Mouse (Mus musculus): ENCODE measurements around the gene Znhit1.
A peak's percentile ranks its signal among the peaks of the same experiment; 100 is the strongest.

Znhit1 gene

DNA sequence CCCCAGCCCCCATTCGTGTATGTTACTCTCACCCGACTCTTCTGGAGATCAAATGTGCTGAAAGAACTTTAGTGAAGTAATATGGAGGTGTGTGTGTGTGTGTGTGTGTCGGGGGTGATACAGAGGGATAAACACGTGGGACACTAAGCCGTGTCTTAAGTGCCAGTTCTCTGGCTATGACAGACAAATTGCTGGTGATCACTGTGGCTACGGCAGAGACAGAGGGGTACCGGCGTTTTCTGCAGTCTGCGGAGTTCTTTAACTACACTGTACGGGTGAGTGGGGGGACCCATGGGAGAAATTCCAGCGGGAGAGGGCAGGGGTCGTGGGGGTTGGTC is at the start of gene Znhit1:
Gene Znhit1 (minus strand): TSS at position 88 of the 338 bp plus-strand sequence.
- no peak for DNase-seq (ENCODE audit: low read depth, low spot score)

DNA sequence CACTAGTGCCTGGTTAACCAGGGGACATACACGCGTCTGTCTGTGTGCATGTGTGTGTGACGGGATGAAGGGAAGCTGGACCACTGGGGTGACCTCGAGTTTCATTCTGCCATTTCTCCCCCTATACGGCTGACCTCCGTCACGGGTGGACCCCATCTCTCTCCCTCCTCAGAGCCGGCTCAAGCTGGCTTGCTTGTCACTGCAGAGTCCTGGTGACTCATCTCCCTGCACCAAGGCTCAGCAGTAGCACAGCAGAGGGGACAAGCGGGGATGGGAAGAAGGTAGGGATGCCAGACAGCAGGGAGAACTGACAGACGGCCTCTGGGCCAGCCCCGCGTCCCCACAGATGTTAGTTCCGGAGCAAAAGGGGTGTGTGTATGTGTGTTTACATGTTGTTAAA is 48.4 kb upstream of the Znhit1 start:
- DNase-seq (ENCODE audit: low read depth, low spot score): no peak

DNA sequence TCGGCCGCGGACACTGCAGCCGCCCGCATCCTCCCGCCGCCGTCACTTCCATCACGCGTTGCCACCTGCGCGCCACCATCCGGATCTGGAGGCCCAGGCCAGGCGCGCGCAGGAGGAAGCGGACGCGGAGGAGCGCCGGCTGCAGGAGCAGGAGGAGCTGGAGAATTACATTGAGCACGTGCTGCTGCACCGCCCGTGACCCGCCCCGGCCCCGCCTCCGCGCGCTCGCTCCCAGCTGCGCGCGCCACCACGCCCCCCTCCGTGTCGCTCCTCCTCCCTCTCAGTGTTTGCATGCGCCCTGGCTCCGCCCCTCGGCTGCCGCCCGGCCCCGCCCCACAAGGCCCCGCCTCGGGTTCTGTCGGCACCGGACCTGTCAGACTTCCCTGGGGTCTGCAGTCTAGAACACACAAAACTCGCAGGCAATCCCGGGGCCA is 44.8 kb upstream of the Znhit1 start:
- DNase-seq (ENCODE audit: low read depth, low spot score): peak; percentile 94

DNA sequence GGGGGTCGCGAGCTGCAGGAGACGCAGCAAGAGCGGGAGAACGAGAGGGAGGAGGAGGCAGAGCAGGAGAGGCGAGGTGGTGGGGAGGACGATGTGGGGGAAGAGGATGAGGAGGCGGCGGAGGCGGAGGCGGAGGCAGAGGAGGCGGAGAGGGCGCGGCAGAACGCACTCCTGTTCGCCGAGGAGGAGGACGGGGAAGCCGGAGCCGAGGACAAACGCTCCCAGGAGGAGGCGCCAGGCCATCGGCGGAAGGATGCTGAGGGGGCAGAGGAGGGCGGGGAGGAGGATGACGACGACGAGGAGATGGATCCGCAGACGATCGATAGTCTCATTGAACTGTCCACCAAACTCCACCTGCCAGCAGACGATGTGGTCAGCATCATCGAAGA is 44.2 kb upstream of the Znhit1 start:
- peak; percentile 46 for DNase-seq (ENCODE audit: low read depth, low spot score)

DNA sequence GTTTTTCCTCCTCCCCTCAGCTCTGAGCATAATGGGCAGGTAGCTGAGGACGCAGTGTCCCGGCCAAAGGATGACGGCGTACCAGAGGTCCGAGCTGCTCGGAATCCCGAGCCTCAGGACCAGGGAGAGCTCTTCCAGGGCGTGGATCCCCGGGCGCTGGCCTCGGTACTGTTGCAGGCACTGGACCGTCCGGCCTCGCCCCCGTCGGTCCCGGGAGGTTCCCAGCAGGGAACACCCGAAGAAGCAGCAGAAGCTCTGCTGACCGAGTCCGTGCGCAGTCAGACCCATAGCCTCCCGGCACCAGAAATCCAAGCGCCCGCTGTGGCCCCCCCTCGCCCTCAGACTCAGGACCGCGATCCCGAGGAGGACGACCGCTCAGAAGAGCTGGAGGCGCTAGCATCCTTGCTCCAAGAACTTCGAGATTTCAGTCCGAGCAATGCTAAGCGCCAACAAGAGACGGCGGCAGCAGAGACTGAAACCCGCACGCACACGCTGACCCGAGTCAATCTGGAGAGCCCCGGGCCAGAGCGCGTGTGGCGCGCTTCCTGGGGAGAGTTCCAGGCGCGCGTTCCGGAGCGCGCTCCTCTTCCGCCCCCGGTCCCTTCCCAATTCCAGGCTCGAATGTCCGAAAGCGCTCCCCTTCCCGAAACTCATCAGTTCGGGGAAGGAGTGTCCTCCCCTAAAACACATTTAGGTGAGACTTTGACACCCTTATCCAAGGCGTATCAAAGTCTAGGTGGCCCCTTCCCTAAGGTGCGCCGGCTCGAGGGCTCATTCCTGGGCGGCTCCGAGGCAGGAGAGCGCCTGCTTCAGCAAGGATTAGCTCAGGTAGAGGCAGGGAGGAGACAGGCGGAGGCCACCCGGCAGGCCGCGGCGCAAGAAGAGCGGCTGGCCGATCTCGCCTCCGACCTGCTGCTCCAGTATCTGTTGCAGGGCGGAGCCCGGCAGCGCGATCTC is 43.5 kb upstream of the Znhit1 start:
- no peak for DNase-seq (ENCODE audit: low read depth, low spot score)

DNA sequence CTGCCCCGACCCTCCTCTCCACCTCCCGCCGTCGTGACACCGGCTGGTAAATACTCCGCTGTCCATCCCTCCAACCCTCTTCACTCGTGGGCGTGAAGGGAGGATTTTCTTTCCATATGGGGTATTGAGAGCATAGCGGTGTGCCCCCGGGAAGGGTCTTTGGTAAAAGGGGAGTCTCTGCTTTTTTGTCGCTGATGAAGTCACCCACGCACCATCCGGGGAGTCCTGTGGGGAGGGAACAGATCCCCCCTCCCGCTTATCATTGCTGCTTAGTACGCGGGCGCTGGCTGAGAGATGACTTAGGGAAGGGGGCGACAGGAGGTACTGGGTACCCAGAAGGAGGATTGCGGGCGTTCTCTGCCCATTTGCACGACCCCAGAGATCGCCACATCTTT is 42.6 kb upstream of the Znhit1 start:
- DNase-seq (ENCODE audit: low read depth, low spot score): no peak

DNA sequence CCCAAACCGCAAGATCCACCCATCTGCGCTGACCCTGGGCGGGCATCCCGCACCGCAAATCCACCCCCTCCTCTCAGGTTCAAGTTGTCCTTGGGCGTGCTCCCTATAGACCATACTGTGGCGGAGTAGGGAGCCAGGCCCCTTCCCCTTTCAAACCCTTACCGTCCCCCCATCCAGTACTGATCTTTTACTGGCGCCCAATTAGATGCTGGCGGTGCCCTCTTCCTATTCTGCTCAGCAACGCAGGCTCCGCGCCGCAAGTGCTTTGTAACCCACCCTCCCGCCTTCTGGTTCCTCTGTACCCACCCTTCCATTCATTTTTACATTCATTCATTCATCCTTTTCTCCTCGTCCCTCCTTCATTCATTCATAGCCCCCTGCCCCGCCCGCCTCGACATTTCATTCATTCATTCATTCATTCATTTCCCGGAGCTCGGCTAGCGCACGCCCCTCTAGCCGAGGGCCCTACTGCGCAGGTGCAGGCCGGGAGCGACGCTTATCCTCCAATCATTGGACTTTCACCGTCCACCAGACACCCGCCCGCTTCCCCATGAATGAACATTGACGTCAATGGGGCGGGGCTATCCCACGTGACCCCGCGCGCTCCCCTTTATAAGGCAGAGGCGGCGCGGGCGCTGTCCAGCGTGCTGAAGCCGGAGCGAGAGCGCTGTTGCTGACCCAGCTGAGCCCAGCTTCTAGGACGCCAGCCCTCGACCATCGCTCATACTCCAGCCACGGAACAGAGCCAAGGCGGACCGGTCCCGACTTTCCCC is 42.0 kb upstream of the Znhit1 start:
- DNase-seq (ENCODE audit: low read depth, low spot score): peak; percentile 98

DNA sequence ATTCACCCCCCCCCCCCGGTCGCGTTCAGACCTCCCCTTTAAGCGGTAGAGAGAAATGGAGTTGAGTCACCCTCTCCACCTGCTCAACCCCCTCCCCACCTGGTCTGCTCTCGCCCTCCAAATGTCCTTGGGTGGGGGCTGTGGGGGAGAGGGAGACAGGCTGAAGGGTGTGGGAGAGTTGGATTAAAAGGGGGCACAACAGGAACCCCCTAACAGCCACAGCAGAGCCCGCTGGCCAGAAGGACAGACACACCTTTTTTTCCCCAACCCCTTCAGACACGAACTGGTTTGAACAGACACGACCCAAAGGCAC is 41.4 kb upstream of the Znhit1 start:
- DNase-seq (ENCODE audit: low read depth, low spot score): no peak

DNA sequence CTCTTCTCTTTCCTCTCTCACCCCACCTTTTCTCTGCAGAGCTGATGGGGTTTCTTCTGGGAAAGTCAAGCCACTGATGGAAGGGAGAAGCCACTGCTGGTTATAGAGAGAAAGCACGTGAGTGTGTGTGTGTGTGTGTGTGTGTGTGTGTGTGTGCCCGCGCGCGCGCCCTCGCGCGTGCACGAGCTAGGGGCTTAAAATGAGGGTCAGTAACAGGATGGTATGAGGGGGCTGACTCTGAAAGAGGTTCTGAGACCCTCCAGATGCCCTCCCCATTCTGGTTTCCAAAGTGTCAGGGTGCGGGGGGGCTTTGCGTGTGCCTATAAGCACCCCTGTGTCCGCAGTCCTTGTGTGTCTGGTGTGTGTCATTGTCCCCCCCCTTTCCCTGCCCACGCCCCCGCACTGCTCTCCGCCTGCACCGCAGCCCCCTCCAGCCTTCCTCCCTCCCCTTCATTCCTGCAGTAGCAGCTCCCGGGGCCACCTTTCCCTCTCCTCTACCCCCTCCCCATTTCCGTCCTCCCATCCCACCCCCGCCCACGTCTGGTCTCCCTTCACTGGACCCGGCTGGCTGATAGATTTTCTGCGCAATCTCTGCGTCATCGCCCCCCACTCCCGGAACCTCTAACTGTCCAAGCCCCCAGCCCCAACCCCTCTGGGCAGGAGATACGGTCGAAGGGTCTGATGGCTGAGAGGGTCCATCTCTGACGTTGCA is 40.9 kb upstream of the Znhit1 start:
- DNase-seq (ENCODE audit: low read depth, low spot score): no peak

DNA sequence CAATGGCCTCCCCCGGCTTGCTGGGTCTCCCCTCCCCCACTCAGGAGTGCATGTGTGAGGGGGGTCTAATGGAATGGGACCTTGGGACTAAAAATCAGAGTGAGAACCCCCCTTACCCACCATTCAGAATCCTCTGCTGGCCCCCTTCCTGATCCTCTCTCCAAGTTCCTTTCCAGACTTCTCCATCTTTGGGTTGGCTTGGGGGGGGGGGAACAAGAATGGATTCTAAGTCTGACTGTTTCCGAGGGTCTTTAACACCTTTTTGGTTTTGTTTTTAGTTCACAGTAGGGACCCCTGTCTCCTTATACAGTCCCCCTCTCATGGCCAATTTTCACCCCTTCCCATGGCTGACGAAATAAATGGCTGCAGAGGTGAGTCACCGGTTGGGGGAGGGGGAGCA is 38.3 kb upstream of the Znhit1 start, which contains the start of gene Vgf:
Gene Vgf (plus strand): TSS at position 301 of the 400 bp plus-strand sequence.
- no peak for DNase-seq (ENCODE audit: low read depth, low spot score)

DNA sequence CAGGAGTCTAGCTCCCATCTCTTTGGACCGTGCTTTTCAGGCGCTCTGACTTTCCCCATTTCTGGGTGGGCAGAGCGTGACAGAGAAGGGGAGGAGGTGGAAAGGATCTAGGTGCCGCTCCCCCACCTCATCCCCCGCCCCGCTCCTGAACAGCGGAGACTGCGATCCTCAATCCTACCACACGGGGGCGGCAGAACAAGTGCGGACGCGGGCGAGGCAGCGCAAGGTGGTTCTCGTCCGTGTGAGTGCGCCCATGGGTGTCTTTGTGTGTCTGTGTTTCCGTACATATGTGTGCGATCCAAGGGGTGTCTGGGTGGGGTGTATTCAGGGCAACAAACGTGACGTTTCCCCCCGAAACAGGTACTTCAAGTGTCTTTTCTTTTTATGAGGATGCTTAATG is 37.3 kb upstream of the Znhit1 start:
- DNase-seq (ENCODE audit: low read depth, low spot score): peak; percentile 84

DNA sequence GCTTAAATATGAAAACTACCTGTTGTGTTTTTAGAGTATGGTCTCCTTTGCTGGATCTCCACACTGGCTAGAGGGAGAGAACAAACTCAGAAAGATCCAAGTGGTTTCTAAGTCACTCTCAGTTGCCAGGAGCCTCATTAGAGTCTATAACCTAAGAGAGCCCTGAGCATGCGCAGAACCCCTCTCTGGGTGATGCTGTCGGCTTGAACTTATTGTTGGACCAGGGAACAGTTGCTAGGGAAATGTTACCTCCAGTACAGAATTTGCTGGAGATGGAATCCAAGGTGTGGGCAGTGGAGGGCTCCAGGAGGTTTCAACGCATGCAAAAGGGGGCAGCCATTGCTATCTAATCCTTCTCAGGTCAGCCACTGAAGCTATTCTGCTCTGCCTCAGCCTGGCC is 36.5 kb upstream of the Znhit1 start:
- no peak for DNase-seq (ENCODE audit: low read depth, low spot score)

DNA sequence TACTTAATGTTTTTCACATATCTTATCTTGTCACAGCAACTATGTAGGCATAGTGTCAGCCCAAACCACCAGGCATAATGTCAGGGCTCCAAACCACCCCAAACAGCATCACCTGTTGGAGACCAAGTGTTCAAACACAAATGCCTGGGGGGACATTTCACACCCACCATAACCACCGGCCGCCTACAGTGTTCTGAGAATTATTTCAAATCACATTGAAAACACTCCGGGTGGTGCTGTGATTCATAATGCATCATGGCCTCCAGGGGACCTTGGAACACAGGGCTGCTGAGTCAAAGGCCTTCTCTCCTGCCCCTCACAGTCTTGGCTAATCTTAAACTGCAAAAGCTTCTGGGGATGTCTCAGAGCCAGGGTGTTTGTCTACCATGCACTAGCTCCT is 28.1 kb upstream of the Znhit1 start:
- no peak for DNase-seq (ENCODE audit: low read depth, low spot score)

DNA sequence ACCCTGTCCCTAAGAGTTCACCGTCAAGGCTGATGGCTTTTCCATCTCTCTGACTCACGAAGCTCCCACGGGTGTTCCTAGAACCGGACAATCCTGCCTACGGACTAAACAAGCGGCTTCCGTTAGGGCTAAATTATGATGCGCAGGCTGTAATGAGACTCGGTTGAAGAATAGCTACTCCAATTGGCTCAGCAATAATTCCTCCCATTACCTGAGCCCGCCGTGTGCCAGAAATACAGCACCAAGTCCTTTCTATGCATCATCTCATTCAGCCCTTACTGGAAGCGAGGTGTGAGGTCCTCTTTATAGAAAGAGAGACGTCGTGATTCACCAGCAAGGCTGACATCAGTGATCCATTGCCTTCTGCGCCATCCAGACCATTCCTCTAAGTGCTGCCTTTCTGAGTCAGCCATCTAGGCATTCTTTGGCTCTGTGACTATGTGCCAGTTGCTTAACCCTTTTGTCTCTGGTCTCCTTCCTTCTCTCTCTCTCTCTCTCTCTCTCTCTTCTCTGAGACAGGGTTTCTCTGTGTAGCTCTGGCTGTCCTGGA is 24.7 kb upstream of the Znhit1 start:
- no peak for DNase-seq (ENCODE audit: low read depth, low spot score)

DNA sequence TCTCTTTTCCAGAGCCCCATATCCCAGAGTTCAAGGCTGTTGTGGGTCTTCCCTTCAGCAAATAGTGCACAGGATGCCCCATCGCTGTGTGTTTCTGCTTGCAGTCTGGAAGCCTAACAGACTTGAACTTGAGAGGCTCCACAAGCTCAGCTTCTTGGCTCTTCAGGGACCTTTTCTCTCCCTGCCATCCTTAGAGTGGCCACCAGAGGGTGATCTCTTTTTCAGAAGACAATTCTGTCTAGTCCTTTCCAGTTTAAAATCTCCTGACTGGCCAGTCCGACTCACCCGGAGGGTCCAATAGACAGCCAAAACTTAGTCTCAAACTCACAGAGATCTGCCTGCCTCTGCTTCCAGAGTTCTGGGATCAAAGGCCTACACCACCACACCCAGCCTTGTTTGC is 22.2 kb upstream of the Znhit1 start:
- DNase-seq (ENCODE audit: low read depth, low spot score): peak; percentile 80

DNA sequence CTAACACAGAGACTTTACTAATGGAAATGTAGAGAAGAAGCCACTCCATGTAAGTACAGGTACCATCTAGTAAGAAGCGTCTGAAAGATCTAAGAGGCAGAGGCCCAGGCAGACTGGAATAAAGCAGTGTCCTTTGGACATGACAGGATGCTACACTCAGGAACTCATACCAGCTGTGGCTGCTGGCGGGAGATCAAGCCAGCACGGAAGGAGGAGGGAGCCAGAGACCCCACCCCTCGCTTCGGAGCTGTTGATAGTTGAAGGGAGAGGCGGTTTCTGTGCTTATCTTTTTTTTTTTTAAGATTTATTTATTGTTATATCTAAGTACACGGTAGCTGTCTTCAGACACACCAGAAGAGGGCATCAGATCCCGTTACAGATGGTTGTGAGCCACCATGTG is 19.5 kb upstream of the Znhit1 start:
- DNase-seq (ENCODE audit: low read depth, low spot score): no peak

DNA sequence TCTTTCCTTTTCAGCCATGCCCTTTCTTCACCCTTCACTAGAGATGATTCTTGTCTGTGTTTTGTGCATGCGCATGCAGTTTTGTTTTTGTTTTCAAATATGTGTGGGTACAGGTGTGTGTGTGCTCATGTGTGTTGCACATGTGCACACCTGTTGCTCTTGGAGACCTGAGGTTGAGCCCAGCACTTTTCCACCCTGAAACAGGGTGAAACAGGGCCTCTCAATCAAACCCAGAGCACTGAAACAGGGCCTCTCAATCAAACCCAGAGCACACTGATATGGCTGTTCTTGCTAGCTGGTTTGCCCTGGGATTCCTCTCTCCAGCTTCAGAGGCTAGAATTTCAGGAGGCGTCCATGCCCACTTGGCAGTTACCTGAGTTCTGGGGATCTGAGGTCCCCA is 12.8 kb upstream of the Znhit1 start:
- peak; percentile 72 for DNase-seq (ENCODE audit: low read depth, low spot score)

DNA sequence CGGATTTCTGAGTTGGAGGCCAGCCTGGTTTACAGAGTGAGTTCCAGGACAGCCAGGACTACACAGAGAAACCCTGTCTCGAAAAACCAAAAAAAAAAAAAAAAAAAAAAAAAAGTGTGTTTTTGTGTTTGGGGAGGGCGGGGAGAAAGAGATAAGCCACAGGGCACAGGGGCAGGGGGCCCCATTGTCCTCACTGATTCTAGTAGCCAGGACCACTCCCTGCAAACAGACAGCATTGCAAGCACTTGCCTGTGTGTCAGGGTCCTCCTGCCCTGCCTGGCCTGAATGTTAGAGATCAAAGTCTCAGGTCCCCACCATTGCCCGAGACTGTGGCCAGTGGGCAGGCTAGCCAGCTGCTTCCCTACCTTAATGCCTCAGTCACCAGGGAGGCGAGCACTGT is 11.6 kb upstream of the Znhit1 start:
- no peak for DNase-seq (ENCODE audit: low read depth, low spot score)

DNA sequence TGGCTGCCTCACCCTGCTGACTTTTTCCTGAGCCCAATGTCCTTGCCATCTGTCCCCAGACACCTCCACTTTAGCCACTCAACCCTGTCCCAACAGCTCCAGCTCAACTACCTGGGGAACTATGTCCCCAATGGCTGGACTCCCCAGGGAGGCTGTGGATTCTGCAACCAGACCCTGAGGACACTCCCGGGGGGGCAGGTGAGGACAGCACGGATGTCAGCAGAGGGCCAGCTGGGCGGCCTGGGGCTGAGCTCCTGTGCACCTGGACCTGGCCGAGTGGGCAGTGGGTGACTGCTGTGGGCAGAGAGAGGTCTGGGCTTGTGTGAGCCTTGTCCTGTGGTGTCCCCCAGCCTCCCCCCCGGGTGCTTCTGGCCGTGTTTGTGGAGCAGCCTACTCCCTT is 2.0 kb upstream of the Znhit1 start:
- no peak for DNase-seq (ENCODE audit: low read depth, low spot score)

DNA sequence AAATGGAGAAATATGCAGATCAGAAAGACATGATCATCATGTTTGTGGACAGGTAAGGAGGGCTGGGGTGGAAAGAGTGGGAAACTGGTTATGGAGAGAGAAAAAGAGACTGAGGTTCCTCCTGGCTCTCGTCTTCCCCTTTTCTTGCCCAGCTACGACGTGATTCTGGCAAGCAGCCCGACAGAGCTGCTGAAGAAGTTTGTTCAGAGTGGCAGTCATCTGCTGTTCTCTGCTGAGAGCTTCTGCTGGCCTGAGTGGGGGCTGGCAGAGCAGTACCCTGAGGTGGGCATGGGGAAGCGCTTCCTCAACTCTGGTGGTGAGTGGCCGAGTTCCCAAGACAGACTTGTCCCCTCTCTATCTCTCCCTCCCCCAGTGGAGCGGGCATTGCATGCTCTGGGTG is 599 bp upstream of the Znhit1 start:
- DNase-seq (ENCODE audit: low read depth, low spot score): no peak

DNA sequence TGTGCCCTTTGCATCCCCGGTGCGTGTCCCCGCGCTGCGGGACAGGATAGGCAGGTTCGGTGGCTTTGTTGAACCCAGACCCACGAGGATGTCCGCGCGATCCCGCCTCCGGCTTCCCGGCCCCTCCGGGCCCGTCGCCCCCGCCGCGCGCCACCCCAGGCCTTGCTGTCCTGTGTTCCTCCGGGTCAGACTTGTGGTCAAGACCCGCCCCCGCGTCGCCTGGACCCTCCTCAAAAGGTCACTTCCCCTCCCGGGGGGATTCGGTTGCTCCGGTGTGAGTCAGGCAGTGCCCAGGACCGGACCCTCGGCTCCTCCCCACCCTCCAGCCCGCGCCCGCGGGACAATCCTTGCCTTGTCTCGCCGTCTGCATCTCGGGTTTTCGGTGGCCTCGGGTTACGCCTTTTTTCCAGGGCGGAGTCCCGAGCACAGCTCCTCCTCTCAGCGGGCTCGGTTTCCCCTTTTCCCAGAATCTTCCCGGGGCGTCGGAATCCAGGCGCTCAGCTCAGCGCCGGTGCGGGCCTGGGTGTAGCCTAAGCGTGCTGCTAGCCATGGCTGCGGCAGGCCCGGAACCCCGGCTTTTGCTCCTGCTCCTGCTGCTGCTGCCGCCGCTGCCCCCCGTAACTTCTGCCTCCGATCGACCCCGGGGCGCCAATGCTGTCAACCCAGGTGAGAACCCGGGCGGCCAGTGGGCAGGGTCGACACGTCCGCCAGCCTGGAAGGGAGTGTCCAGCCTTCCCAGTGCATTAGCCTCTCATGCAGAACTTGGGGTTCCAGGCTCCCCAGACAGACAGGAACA is 485 bp downstream of the Znhit1 start:
- DNase-seq (ENCODE audit: low read depth, low spot score): peak; percentile 64

Data from ES-CJ7 (cell line).